Mouse (Mus musculus) liver, adult 2 months (tissue): ENCODE data around the gene Id3.

Experiments used
- CTCF ChIP-seq: fragments of 200-500 bp; IDR thresholded peaks from 2 replicates; pipeline ENCODE4 v1.5.1; 2011; ENCODE audit warnings: low read depth, low read length, control low read depth
- POLR2A ChIP-seq: fragments of 200-500 bp; IDR thresholded peaks from 2 replicates; pipeline ENCODE4 v1.6.1; 2011; ENCODE audit warnings: low read length, control low read depth; ENCODE audit not compliant: insufficient read depth; ENCODE audit errors: extremely low read depth

- no peak for TF ChIP-seq CTCF
- no peak for TF ChIP-seq POLR2A
Measured at GRCm38 (mm10) chr4:136172011-136172541, 28.8 kb downstream of the Id3 start, which contains the start of gene E2f2.
